8 mouse cellular contexts compared by ENCODE assay signal in genomic region chr6:61315884-61316601, GRCm38 (mm10).
DNase-seq lines count a peak whose midpoint lies in the region; ATAC-seq and TF ChIP-seq lines count a peak whose summit lies in the region.

No protein-coding gene starts in this region.

- no peak overlapping the region for H3K9ac ChIP-seq in forebrain, embryonic 12.5 days
- no peak overlapping the region for H3K9ac ChIP-seq in kidney, embryonic 15.5 days
- no peak overlapping the region for H3K9ac ChIP-seq in liver, postnatal 0 days (replicated peaks)

- intact Hi-C loops in heart, postnatal 10 days (cut with DNase I), result loop anchor here (10.0 kb wide), 1 partner anchor 589 kb away; no protein-coding TSS in a partner anchor

- TF ChIP-seq POLR2A in brain, embryonic 14.5 days (IDR thresholded peaks at IDR 0.05; ENCODE audit: borderline replicate concordance, extremely low read depth, insufficient read depth, insufficient read length, poor library complexity, severe bottlenecking), result no peak

- H3K36me3 ChIP-seq in heart, embryonic 10.5 days, result no peaks in the 10 kb centered on the region
- 0 out of 2 replicates have a peak, but pooled peaks cover 8% of the 10 kb centered on the region for H3K36me3 ChIP-seq in forebrain, embryonic 12.5 days (replicated peaks)
- peaks cover 9% of the 10 kb centered on the region for H3K36me3 ChIP-seq in kidney, embryonic 15.5 days
- H3K36me3 ChIP-seq in liver, postnatal 0 days (replicated peaks; ENCODE audit: insufficient read depth, low read length), result no peaks in the 10 kb centered on the region

- WGBS in heart, embryonic 10.5 days, result 24% methylated on average over 6 of the region's 6 CpGs
- WGBS in forebrain, embryonic 12.5 days, result 30% methylated on average over 6 of the region's 6 CpGs
- WGBS in kidney, embryonic 15.5 days, result 24% methylated on average over 6 of the region's 6 CpGs
- 19% methylated on average over 6 of the region's 6 CpGs for WGBS in liver, postnatal 0 days (ENCODE audit: insufficient replicate concordance)

- no peak overlapping the region for H3K4me2 ChIP-seq in forebrain, embryonic 12.5 days
- no peak overlapping the region for H3K4me2 ChIP-seq in kidney, embryonic 15.5 days
- no peak overlapping the region for H3K4me2 ChIP-seq in liver, postnatal 0 days (ENCODE audit: low read depth, low read length)

- TF ChIP-seq CTCF in brain, embryonic 14.5 days (IDR thresholded peaks at IDR 0.05; ENCODE audit: borderline replicate concordance, extremely low read depth, insufficient read depth, insufficient read length), result peak; percentile 86; the same call in 1 of the 2 replicates
- peak; percentile 70 for TF ChIP-seq CTCF in liver, postnatal 0 days (IDR thresholded peaks at IDR 0.05; ENCODE audit: low read depth)

- no peaks in the 10 kb centered on the region for H3K4me1 ChIP-seq in heart, embryonic 10.5 days
- H3K4me1 ChIP-seq in forebrain, embryonic 12.5 days, result peaks cover 3% of the 10 kb centered on the region; the same call in 1 of the 2 replicates
- H3K4me1 ChIP-seq in kidney, embryonic 15.5 days, result no peaks in the 10 kb centered on the region
- H3K4me1 ChIP-seq in liver, postnatal 0 days (ENCODE audit: insufficient read depth), result no peaks in the 10 kb centered on the region

- TF ChIP-seq EP300 in liver, postnatal 0 days (IDR thresholded peaks at IDR 0.05; ENCODE audit: low read depth), result no peak

- peak; percentile 26 to 45 for DNase-seq in heart, postnatal 10 days
- DNase-seq in heart, embryonic 10.5 days (ENCODE audit: low spot score), result no peak
- DNase-seq in brain, embryonic 14.5 days (ENCODE audit: low read depth), result peak; percentile 88
- DNase-seq in liver, postnatal 0 days, result no peak
- peak; percentile 79 for DNase-seq in retina, embryonic 14.5 days (ENCODE audit: low spot score)

- no peaks in the 10 kb centered on the region for H3K9me3 ChIP-seq in heart, embryonic 10.5 days
- H3K9me3 ChIP-seq in forebrain, embryonic 12.5 days, result no peaks in the 10 kb centered on the region
- H3K9me3 ChIP-seq in kidney, embryonic 15.5 days (replicated peaks), result no peaks in the 10 kb centered on the region
- no peaks in the 10 kb centered on the region for H3K9me3 ChIP-seq in liver, postnatal 0 days (ENCODE audit: low read length)

- H3K4me3 ChIP-seq in heart, embryonic 10.5 days, result no peak overlapping the region
- H3K4me3 ChIP-seq in forebrain, embryonic 12.5 days (replicated peaks), result no peak overlapping the region
- H3K4me3 ChIP-seq in kidney, embryonic 15.5 days (replicated peaks), result no peak overlapping the region
- no peak overlapping the region for H3K4me3 ChIP-seq in liver, postnatal 0 days (ENCODE audit: low read depth, low read length)

- H3K27me3 ChIP-seq in heart, embryonic 10.5 days (ENCODE audit: insufficient read depth, poor library complexity, severe bottlenecking), result no peaks in the 10 kb centered on the region
- no peaks in the 10 kb centered on the region for H3K27me3 ChIP-seq in forebrain, embryonic 12.5 days
- no peaks in the 10 kb centered on the region for H3K27me3 ChIP-seq in kidney, embryonic 15.5 days
- no peaks in the 10 kb centered on the region for H3K27me3 ChIP-seq in liver, postnatal 0 days (ENCODE audit: insufficient read depth, low read length)

- peak; percentile 80; the same call in 1 of the 2 replicates for ATAC-seq in forebrain, embryonic 12.5 days (ENCODE audit: low FRiP score)
- ATAC-seq in kidney, embryonic 15.5 days (replicated peaks; ENCODE audit: low FRiP score), result 0 out of 2 replicates have a peak, but pooled peaks have one; percentile 67
- ATAC-seq in liver, postnatal 0 days, result no peak
- ATAC-seq in erythroblast, adult 5-6 weeks (replicated peaks; ENCODE audit: low FRiP score, poor library complexity, severe bottlenecking), result no peak

- no peak overlapping the region for H3K27ac ChIP-seq in heart, embryonic 10.5 days
- no peak overlapping the region for H3K27ac ChIP-seq in forebrain, embryonic 12.5 days
- H3K27ac ChIP-seq in kidney, embryonic 15.5 days, result no peak overlapping the region
- H3K27ac ChIP-seq in liver, postnatal 0 days (ENCODE audit: low read depth), result no peak overlapping the region

Comparison
In these comparisons a context has a peak if more than half of its experiments do, and no peak if none do; other contexts are left out.
1. DNase-seq: peak in heart, postnatal 10 days (2 of 2), brain, embryonic 14.5 days (single experiment) and retina, embryonic 14.5 days (single experiment); none in heart, embryonic 10.5 days (single experiment) and liver, postnatal 0 days (single experiment).
2. ATAC-seq: peak in forebrain, embryonic 12.5 days (single experiment) and kidney, embryonic 15.5 days (single experiment); none in liver, postnatal 0 days (single experiment) and erythroblast, adult 5-6 weeks (single experiment).